Mouse (Mus musculus) ES-Bruce4 (cell line): ENCODE results near the gene Aida. TPM values are rescaled to one million over a fixed set of nuclear protein-coding genes. Genes with fewer than 3 reads are reported as not detected.
"Not testable (repeated sequence)": the region's sequence is repeated elsewhere in the genome, so short reads cannot be mapped to it uniquely, and the experiment has no call there.

Experiments
- H3K27ac ChIP-seq: 2 replicates; pipeline ENCODE4 v1.5.1; 2012; ENCODE audit warnings: low read length, inconsistent platforms; ENCODE audit not compliant: insufficient read depth
- H3K27me3 ChIP-seq: 2 replicates; pipeline ENCODE4 v1.6.1; 2012; ENCODE audit warnings: mild to moderate bottlenecking, low read length, inconsistent platforms; ENCODE audit not compliant: control insufficient read depth, poor library complexity, insufficient read depth, severe bottlenecking
- H3K36me3 ChIP-seq: 2 replicates; pipeline ENCODE4 v1.6.1; 2012; ENCODE audit warnings: inconsistent platforms, mild to moderate bottlenecking, low read length, moderate library complexity; ENCODE audit not compliant: control insufficient read depth, poor library complexity, insufficient read depth, severe bottlenecking
- H3K4me1 ChIP-seq: one replicate; pipeline ENCODE4 v1.8.1; 2011; ENCODE audit warnings: low read length; ENCODE audit not compliant: control insufficient read depth, insufficient read depth
- H3K4me3 ChIP-seq: 2 replicates; pipeline ENCODE4 v1.5.1; 2011; ENCODE audit warnings: low read depth, mild to moderate bottlenecking, low read length
- H3K9ac ChIP-seq: 2 replicates; pipeline ENCODE4 v1.6.1; 2012; ENCODE audit warnings: low read depth, mild to moderate bottlenecking, inconsistent platforms; ENCODE audit not compliant: poor library complexity, severe bottlenecking
- H3K9me3 ChIP-seq: replicated peaks from 2 replicates; pipeline ENCODE4 v1.6.1; 2012; ENCODE audit warnings: mild to moderate bottlenecking, low read length, inconsistent platforms; ENCODE audit not compliant: control insufficient read depth, poor library complexity, insufficient read depth, severe bottlenecking
- CTCF ChIP-seq: IDR thresholded peaks from one replicate; pipeline ENCODE4 v1.8.1; 2011; ENCODE audit warnings: low read depth, low read length
- EP300 ChIP-seq: IDR thresholded peaks from 2 replicates; pipeline ENCODE4 v1.6.1; 2011; ENCODE audit warnings: low read depth, low read length; ENCODE audit not compliant: insufficient read depth
- POLR2A ChIP-seq: IDR thresholded peaks from one replicate; pipeline ENCODE4 v1.8.1; 2011; ENCODE audit warnings: low read length; ENCODE audit not compliant: insufficient read depth
- polyA plus RNA-seq: library from polyadenylated mRNA; stranded (reverse); fragments of >200 nt; gene quantifications from 2 replicates; pipeline ENCODE4 v1.2.4, GENCODE M21; 2011; ENCODE audit warnings: low read depth; ENCODE audit not compliant: missing spikeins, insufficient read depth, insufficient read length

The Aida gene
- polyA plus RNA-seq, 1 experiment: 74.6 TPM

GRCm38 (mm10) chr1:183308476-183308875 is 12.1 kb downstream of the Aida start:
- no peak for TF ChIP-seq POLR2A
- TF ChIP-seq CTCF: no peak
- TF ChIP-seq EP300: no peak
- H3K36me3 ChIP-seq: no peaks in the 10 kb centered on the region

GRCm38 (mm10) chr1:183309601-183310000 is 13.2 kb downstream of the Aida start:
- H3K9me3 ChIP-seq, H3K27ac ChIP-seq, H3K4me3 ChIP-seq, H3K4me1 ChIP-seq, H3K36me3 ChIP-seq, H3K27me3 ChIP-seq, H3K9ac ChIP-seq: not testable (repeated sequence)

More at GRCm38 (mm10) chr1:183308476-183308875, 12.1 kb downstream of the Aida start:
- Histone ChIP-seq H3K4me1 (no peaks in the 10 kb centered on the region), H3K27me3 (no peaks in the 10 kb centered on the region), H3K4me3 (no peak overlapping the region), H3K9me3 (no peaks in the 10 kb centered on the region), H3K9ac (no peak overlapping the region), H3K27ac (no peak overlapping the region)

GRCm38 (mm10) chr1:183312076-183312475 is 15.7 kb downstream of the Aida start:
- TF ChIP-seq CTCF: no peak
- Histone ChIP-seq H3K9me3 (no peaks in the 10 kb centered on the region), H3K4me3 (no peak overlapping the region), H3K9ac (no peak overlapping the region), H3K4me1 (no peaks in the 10 kb centered on the region), H3K36me3 (peaks cover 12% of the 10 kb centered on the region), H3K27me3 (no peaks in the 10 kb centered on the region), H3K27ac (no peak overlapping the region)

- no peaks in the 10 kb centered on the region for H3K9me3 ChIP-seq
- no peak for TF ChIP-seq EP300
- TF ChIP-seq POLR2A: no peak
- H3K9ac ChIP-seq: no peak overlapping the region
- H3K27me3 ChIP-seq: no peaks in the 10 kb centered on the region
- peaks cover 23% of the 10 kb centered on the region for H3K36me3 ChIP-seq
- H3K27ac ChIP-seq: no peak overlapping the region
- H3K4me1 ChIP-seq: no peaks in the 10 kb centered on the region
- no peak overlapping the region for H3K4me3 ChIP-seq
Observed at GRCm38 (mm10) chr1:183315783-183316182, 19.4 kb downstream of the Aida start.

GRCm38 (mm10) chr1:183320708-183321107 is 24.3 kb downstream of the Aida start:
- Histone ChIP-seq H3K4me3 (no peak overlapping the region), H3K36me3 (peaks cover 22% of the 10 kb centered on the region), H3K9me3 (no peaks in the 10 kb centered on the region), H3K4me1 (no peaks in the 10 kb centered on the region), H3K27ac (no peak overlapping the region), H3K9ac (no peak overlapping the region), H3K27me3 (no peaks in the 10 kb centered on the region)
- TF ChIP-seq CTCF (no peak), POLR2A (no peak), EP300 (no peak)

GRCm38 (mm10) chr1:183322496-183322895 is 26.1 kb downstream of the Aida start:
- H3K4me1 ChIP-seq, H3K9me3 ChIP-seq, H3K4me3 ChIP-seq, H3K27ac ChIP-seq, H3K9ac ChIP-seq, H3K27me3 ChIP-seq: not testable (repeated sequence)
- H3K36me3 ChIP-seq: peaks cover 21% of the 10 kb centered on the region

- no peak overlapping the region for H3K27ac ChIP-seq
- H3K9me3 ChIP-seq: no peaks in the 10 kb centered on the region
- no peaks in the 10 kb centered on the region for H3K4me1 ChIP-seq
- H3K36me3 ChIP-seq: peaks cover 16% of the 10 kb centered on the region
- H3K4me3 ChIP-seq: no peak overlapping the region
- TF ChIP-seq POLR2A: no peak
- TF ChIP-seq EP300: no peak
- TF ChIP-seq CTCF: no peak
- H3K27me3 ChIP-seq: no peaks in the 10 kb centered on the region
- H3K9ac ChIP-seq: no peak overlapping the region
Observed at GRCm38 (mm10) chr1:183323923-183324322, 27.5 kb downstream of the Aida start.
